Mouse (Mus musculus) 416B (cell line): ENCODE data around the gene B230307C23Rik.
"Not testable (repeated sequence)": the region's sequence is repeated elsewhere in the genome, so short reads cannot be mapped to it uniquely, and the experiment has no call there.

Experiments used
- DNase-seq: peaks from one replicate; pipeline ENCODE4 v3.0.0; 2011; ENCODE audit warnings: low read depth

The B230307C23Rik gene

DNA sequence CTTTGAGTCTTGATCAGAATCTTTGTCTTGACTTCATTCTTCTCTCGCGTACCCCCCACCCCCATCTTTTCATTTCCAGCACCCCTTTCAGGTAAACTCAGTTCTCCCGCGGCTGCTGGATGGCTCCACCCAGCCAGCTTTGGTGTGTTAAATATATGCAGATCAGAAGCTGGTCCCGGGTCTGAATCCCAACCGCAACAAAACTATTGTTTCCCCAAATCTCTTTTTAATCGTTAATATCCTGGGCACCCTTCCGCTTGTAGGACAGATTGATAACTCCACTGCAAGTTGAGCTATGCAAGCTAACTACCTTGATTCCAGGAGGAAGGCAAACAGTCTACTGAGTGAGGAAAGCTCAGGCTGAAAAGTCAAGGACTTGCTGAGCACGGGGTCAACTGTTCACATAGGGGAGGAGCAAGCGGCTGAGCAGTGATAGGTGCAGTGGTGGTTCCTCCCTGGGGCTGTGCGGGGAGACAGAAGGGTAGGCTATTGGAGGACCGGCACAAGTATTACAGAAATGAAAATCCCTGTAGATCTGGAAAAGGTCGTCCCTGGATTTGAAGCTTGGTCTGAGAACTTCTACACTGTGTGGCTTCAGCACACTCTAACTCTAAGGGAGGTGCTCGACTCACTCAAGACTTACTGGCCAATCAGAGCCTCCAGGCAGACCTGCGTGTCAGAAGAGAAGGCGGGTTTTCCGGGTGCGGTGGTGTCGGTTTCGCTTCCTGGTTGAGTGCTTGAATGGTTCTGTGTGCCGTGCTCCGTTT, at the start of gene B230307C23Rik:
Gene B230307C23Rik (plus strand): TSS at position 700 of the 767 bp plus-strand sequence.
- peak; percentile 96 for DNase-seq

DNA sequence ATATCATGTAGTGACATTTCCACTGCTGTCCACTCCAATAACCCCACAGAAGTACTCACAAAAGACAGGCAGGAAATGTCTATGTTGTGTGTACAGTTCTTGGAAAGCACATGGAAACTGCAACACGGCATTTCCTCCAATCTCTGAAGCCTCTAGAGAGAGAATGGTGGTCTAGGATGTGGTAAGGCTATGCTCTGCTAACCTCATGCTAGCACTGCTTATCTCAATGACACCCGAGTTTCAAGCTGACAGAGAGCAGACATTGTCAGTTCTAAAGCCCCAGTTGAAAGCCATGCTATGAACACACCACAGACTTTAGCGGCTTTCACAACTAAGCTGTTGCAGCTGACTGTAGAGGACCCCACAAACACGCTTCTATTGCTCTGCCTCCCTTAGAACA, 48.3 kb upstream of the B230307C23Rik start:
- peak; percentile 47 for DNase-seq

DNA sequence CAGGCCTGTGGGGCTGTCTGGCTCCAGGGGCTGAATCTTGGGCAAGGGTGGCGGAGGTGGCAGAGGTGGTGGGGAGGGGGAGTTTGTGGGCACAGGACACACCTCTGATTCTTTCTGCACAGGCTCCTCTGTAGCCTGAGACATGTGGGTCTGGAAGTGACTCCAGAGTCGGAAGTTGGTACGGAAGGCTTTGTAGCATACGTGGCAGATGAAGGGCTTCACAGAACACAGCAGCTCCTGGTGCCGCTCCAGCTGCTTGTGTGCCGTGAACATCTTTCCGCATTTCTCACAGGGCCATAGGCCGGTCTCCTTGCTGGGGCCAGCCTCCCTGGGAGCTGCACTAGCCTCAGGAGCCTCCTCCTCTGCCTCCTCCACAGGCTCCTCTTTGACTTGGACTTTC, 47.1 kb upstream of the B230307C23Rik start:
- no peak for DNase-seq

DNA sequence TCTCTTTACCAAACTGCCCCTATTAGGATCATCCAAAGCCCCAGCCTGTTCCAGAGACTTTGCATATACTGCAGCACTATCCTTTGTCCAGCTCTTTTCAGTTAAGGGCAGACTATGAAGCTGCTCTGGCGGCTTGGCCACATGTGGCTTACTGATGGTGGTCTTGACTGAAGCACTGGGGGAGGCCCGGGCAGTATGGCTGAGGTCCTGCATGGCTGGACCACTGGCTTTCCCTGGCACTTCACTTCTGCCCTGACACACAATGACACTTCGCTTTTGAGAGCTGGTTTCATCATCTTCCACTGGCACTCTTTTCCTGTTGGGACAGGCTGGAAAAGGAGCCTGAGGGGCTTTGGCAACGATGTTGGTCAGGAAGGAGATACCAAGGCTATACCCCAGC, 44.7 kb upstream of the B230307C23Rik start:
- DNase-seq, result no peak

DNA sequence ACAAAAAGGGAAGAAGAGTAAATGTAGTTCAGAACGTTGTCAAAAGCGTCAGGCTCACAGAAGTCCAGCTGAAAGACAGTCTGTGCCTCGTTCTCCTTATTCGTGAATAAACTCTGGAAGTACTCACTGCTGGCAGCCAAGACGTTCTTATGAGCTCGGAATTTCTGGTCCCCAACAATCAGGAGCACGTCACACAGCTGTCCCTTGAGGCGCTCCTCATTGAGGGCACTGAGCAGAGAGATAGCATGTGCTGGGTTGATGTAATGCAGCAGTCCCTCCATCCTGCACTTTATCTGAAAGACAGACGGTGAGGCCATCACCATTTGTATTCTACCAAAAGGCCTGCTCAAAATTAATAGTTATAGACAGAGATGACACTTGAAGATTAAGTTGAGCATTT, 44.3 kb upstream of the B230307C23Rik start:
- no peak for DNase-seq

DNA sequence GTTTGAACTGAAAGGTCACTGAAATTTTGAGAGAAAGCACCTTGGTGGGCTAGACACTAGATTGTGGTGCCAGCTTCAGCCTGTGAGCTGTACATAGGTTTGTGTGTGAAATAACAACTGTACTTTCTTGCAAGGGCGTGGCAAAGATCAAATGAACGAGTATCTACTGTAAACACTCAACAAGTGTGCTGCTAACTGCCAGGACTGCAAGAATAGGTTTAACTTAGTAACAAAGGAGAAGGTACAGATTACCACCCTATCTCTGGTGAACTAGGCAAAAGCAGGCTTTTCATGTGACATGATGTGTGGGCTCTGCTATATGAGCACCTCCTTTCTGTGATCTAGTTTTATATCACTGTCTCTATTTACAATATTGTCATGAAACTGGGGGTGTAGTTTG, 43.8 kb upstream of the B230307C23Rik start:
- DNase-seq, result no peak

DNA sequence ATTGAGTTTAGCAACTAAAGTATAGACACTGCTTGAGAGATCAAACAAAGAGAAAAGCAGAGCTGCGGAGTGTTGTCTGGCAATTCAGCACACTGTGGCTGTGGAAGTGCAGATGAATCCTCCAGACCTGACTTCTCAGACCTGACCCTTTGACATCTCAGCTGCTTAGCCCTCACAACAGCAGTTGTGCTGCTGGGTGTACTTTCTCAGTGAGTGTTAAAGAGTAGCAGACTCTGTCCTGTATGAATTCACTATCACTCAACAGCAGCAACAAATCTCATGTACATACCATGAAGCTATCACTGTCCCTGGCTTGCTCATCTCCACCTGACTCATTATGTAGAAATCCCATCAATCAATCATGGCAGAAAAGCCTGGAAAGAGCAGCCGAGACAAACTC, 41.1 kb upstream of the B230307C23Rik start:
- no peak for DNase-seq

DNA sequence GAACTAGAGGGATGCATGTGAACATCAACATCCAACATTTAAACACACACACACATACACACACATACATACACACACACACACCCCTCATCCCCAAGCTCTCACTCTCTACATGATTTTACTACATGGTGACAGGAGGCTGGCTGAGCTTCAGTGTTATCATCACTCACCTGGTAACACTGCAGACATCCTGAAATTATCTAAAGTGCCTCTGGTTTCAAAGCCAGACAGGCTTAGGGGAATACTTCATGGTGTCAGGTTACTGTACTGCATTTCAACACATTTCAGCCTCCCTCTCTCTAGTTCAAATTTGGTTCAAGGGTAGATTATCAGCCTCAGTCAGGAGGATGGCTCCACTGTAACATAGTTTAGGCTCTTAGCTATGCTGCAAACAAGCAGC, 39.5 kb upstream of the B230307C23Rik start:
- DNase-seq, result peak; percentile 47

DNA sequence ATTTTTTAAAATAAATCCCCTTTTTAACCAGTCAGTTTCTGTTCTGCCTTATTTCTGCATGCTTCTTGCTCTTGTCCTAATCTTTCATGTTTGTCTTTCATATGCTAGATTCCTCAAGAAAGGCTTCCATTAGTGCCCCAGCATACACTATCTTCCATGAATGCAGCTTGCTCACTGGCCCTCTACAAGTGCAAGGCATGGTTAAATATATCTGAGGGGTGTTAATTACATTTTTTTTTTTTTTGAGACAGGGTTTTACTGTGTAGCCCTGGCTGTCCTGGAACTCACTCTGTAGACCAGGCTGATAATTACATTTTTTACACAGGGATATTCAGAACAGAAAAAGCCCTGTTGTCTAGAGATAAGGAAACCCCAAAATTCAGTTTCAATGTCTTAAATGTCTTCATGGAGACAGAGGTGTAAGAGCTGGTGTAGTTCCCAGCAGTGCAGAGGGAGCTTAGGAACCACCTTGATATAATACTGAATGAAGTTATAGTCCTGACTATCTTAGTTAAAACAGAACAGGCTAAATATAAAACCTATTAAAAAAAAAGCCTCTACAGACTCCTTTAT, 38.6 kb upstream of the B230307C23Rik start:
- DNase-seq, result no peak

DNA sequence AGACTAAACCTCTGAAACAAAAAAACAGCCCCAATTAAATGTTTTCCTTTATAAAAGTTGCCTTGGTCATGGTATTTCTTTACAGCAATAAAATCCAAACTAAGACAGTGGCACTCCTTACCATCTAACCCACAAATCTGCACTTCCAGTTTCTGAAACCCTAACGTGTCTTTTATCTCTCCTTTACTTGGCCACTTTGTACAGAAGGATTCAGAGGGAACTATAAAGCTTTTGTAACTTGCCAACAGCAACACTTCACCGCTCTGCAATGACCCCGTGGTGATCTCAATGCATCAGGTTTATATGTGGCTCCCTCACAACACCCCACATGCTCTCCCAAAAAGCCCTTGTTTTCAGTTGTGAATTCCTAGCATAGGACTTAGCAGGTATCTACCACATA, 36.8 kb upstream of the B230307C23Rik start:
- no peak for DNase-seq

DNA sequence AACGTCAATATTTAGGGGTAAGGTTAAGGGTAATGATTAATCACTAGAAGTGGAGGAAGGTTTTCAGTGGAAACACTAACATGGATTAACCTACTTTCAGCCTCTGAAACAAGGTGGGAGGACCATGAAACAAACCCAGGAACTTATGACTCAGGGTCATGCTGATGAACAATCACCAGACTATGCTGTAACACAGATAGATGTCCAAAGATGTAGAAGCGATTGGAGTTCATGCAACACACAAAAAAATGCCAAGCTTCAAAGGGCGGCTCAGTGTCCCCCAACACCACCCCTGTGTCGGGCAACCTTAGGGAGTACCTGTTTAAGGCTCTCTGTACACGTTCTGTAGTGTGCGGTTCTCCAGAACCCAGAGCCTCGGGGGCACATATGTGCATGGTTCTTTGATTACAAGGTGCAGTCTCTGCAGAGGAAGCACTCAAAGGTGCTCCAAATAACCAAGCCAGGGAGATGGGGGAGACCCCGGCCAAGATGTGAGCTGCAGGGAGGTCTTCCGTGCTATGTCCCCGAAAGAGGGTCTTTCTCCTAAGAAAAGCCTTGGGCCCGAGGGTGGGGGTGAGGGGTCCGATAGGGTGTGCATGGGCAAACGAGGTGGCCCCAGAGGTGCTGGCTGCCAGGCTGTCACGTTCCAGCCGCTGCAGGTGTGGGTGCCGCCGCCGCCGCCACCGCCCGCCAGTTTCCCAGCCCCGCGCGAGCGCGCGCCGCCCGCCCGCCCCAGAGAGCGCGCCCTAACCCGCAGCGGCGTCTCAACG, 35.5 kb upstream of the B230307C23Rik start:
- peak; percentile 71 for DNase-seq

DNA sequence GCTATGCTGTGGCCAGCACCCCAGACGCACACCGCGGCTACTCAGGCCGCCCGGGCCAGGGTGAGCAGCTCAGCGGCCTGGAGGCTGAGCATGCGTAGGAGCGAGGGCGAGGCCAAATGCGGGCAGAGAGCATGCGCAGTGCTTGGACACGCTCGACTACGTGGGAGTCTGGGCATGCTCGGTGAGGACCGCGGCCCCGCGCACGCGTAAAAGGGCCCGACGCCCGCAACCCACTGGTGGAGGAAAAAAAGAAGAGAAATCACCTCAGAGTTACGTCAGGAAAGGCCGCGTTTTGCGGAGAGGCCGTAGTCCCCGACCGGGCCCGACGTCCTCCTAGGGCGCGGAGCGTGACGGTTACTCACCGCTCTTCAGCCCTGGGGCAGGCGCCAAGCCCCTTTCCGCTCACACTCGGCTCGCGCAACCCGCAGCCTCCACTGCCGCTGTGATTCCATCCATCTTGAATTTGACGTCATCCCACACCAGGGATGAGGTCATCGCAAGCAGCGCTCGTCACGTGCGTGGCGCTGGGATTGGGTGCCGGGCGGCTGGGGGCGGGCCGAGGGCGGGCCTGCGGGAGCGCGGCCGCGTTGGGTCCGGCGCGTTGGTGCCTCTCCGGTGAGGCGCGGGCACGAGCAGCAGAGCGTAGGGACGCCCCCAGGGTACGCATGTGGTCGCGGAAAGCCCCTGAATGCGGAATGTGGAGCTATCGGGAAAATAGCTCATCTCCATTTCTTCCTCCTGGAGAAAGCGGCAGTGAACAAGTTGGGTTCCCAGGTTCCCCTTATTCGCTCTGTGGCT, 34.8 kb upstream of the B230307C23Rik start, which contains the start of the genes C2cd2 and Zbtb21:
Gene C2cd2 (minus strand): TSS at position 448 of the 798 bp plus-strand sequence.
Gene Zbtb21 (minus strand): TSS at position 472 of the 798 bp plus-strand sequence.
- DNase-seq, result peak; percentile 97

DNA sequence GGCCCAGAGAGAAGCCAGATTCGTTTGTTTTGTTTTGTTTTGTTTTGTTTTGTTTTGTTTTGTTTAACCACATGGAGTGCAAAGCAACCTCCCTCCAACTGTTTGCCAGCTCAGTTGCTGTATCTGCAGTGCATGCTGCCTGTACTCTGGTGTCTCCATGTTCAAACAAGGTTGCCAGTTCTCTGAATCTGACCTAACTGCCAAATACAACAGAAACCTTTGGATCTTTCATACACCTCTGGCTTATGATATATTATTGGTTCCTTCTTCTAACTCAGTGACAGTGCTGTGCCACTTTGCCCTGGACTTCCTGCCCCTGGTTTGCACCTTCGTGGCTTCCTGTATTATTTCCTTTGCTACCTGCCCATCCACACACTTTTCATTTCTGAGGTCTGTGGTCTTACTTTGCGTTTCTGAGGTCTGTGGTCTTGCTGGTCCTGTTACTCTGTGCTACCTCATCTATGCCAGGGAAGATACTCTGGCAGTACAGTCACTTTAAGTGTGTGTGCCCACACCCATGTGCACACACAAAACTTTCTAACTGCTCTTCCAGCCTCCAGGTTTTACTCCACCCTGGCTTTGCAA, 33.1 kb upstream of the B230307C23Rik start:
- no peak for DNase-seq

DNA sequence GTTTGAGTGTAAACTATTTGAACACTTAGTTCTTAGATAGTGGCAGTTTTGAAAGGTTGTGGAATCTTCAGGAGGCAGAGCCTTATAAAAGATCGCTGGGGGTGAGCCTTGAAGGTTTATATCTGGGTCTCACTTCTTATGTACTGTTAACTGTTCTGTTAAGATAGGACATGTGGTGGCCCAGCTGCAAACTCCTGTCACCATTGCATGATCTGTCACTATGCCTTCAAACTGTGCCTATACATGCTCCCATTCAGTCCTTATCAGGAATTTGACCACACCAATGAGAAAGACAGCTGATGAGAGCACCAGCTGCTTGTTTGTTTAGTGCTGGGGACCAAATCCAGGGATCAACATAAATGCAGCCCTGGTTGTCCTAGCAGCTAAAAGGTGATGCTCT, 19.8 kb upstream of the B230307C23Rik start:
- no peak for DNase-seq

DNA sequence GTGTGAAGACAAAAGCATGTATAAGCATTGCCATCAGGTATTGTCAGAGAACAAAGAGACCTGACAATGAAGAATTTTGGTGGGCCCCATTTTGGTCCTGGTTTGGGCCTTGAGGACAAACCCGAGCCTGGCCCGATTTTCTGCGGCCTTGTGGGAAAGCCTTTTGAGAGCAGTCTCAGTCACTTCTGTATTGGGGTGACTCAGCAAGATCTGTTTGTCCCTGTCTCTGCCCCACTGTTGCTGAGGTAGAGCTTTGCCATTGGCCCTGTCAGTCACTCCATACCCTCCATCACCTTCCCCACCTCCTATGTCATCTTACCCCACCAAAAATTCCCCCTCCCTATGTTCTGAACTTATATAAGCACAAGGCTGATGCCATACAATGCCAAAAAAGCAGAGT, 19.4 kb upstream of the B230307C23Rik start:
- no peak for DNase-seq

DNA sequence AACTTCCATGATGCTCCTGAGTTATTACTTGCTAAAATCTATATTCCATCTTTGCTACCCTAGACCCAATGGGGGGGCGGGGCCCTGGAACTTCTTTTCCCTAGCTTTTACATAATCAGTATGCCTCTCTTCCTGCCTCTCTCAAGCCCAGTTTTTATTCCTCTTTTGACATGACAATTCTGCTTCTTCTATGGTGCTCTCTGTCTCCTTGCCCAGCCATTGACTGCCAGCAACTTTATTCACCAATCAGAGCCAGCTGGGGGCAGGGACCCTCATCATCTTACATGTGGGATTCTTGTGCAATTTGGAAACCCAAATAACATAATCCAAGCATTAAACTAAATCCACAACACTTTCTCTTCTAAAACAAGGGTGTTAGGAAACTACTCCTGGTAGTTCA, 15.8 kb upstream of the B230307C23Rik start:
- no peak for DNase-seq

DNA sequence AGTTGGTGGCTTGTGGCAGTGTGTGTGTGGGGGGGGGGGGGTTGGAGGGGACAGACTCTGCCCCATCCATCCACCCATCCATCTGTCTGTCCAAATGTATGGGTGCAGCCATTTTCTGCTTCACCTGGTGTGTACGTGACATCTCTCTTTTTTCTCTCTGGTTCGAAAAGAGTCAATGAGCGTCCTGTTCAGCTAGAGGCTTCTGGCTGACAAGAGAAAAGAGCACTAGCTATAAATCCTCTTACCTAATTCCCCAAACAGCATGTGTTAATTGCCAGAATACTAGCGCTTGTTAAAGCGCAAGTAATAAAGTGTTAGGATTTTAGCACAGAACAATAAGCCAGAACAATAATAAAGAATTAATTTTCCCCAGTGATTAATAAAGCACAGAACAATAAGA, 12.5 kb upstream of the B230307C23Rik start:
- no peak for DNase-seq

DNA sequence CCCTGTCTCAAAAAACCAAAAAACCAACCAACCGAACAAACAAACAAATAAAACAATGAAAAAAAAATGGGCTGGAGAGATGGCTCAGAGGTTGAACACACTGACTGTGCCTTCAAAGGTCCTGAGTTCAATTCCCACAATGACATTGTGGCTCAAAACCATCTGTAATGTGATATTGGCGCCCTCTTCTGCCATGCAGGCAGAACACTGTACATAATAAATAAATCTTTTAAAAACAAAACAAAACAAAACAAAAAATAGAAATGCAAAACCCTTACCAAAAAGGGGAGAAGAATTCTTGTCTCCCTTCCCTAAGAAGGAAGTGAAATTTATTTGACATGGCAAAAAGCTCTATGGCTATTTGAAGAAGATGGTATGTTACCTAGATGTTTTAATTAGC, 5.6 kb upstream of the B230307C23Rik start:
- peak; percentile 46 for DNase-seq

DNA sequence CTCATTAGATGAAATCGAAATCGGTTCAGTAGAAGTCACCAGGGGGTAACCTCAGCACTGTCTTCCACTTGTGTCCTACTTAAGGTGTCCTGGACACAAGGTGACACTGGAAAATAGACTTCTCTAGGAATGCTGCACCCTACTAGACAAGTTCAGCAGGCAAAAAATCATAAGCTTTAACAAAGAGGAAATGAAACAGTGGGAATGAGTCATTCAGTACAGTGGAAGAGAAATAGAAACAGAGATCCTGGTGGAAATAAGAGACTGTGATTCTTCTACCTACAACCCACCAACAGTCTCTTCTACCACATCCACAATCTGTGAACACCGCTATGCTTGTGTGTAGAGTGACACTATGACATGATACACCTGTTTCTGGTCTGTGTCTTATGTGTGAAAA, 4.6 kb upstream of the B230307C23Rik start:
- not testable (repeated sequence) for DNase-seq

DNA sequence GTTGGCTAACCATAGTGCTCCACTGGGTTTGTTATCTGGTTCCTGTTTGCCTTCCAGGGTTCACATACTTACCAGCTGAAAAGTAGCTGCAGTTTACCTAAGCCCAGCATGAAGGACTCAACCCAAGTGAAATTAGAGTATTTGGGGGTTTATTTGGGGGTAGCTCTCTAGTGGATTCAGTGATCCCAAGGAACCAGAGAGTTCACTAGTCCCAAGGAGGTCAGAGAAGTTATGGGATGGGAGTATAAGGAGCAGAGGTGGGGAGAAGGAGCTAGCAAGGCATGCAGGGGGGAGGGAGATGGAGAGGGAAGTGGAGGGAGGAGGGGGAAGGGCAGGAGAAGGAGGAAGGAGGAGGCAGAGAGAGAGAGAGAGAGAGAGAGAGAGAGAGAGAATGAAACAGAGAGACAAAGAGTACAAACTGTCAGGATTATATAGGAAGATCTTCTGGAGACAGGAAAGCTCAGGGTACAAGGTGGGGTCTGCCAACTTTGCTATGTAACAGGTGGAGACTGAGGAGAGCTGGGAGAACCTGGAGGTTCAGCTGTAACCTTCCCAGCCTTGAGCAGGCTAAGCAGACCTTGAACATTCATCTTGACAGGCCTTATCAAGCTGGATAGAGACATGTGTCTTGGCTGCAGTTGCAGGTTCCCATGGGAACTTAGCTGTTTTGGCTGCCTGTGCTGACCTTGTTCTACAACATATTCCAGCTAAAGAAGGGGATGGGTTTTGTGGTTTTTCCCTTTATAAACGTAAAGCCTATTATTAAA, 1.1 kb upstream of the B230307C23Rik start:
- DNase-seq, result peak; percentile 32

DNA sequence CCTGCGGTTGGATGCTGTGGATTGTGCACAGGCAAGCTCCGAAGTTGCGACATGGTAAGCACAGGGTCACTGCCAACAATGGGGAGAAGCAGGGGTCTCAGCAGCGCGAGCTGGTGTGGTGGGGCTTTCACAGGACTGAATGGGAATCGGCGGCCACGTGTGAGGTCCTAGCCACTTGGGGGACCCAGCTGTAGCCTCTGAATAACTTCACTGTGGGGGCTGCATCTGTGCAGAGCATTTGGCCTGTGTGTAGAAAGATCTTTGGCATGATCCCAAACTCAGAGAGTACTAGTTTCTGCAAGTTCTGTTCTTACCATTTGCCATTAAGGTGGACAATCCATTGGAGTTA, 242 bp downstream of the B230307C23Rik start:
- DNase-seq, result not testable (repeated sequence)
